Mouse (Mus musculus) midbrain, embryonic 13.5 days (tissue): ENCODE results near the gene Eml4. TPM values are rescaled to one million over a fixed set of nuclear protein-coding genes. Genes with fewer than 3 reads are reported as not detected.
A peak's percentile ranks its signal among the peaks of the same experiment; 100 is the strongest.

Experiments
- ATAC-seq: fragments of 200-750 bp; cut with Nextera tagmentation; 2 replicates; pipeline ENCODE4 v1.8.0; 2017; ENCODE audit warnings: mild to moderate bottlenecking, moderate TSS enrichment, moderate library complexity
- H3K27ac ChIP-seq: fragments of 300-500 bp; sonication (generic); 2 replicates; pipeline ENCODE4 v1.5.1; 2015; ENCODE audit warnings: inconsistent platforms, mild to moderate bottlenecking, moderate library complexity
- H3K27me3 ChIP-seq: fragments of 300-500 bp; sonication (generic); 2 replicates; pipeline ENCODE4 v1.6.1; 2015; ENCODE audit warnings: mild to moderate bottlenecking, inconsistent platforms
- H3K36me3 ChIP-seq: fragments of 300-500 bp; sonication (generic); 2 replicates; pipeline ENCODE4 v1.6.1; 2015; ENCODE audit warnings: mild to moderate bottlenecking, inconsistent platforms
- H3K4me1 ChIP-seq: fragments of 300-500 bp; sonication (generic); replicated peaks from 2 replicates; pipeline ENCODE4 v1.6.1; 2015; ENCODE audit warnings: inconsistent platforms
- H3K4me2 ChIP-seq: fragments of 300-500 bp; sonication (generic); replicated peaks from 2 replicates; pipeline ENCODE4 v1.6.1; 2015; ENCODE audit warnings: moderate library complexity, mild to moderate bottlenecking, inconsistent platforms
- H3K4me3 ChIP-seq: fragments of 300-500 bp; sonication (generic); replicated peaks from 2 replicates; pipeline ENCODE4 v1.5.1; 2015; ENCODE audit warnings: mild to moderate bottlenecking, inconsistent platforms
- H3K9ac ChIP-seq: fragments of 300-500 bp; sonication (generic); replicated peaks from 2 replicates; pipeline ENCODE4 v1.6.1; 2015; ENCODE audit warnings: mild to moderate bottlenecking, inconsistent platforms
- H3K9me3 ChIP-seq: fragments of 300-500 bp; sonication (generic); 2 replicates; pipeline ENCODE4 v1.6.1; 2016; ENCODE audit warnings: mild to moderate bottlenecking, inconsistent platforms
- WGBS: fragments of 180-500 bp; shearing (Covaris S2); methylation state at CpG from one replicate; pipeline ENCODE4 v1.1.7; 2015; 5-methylcytosine and 5-hydroxymethylcytosine counted together
- polyA plus RNA-seq: library from polyadenylated mRNA; unstranded; fragments of >200 nt; fragmentation: Nextera tagmentation; extraction: Ambion mirVana; gene quantifications from 2 replicates; pipeline ENCODE4 v1.2.1, GENCODE M21; 2015

Eml4 gene
- polyA plus RNA-seq, 1 experiment from 2014 or later = 35.1 TPM

GRCm38 (mm10) chr17:83398756-83399155 is 48.0 kb downstream of the Eml4 start:
- H3K4me2 ChIP-seq = no peak overlapping the region
- WGBS = 93% methylated on average over 1 of the region's 1 CpGs
- H3K4me3 ChIP-seq = no peak overlapping the region
- no peak overlapping the region for H3K27ac ChIP-seq
- no peak for ATAC-seq
- no peak overlapping the region for H3K9ac ChIP-seq
- H3K9me3 ChIP-seq = no peaks in the 10 kb centered on the region
- H3K36me3 ChIP-seq = peaks cover 7% of the 10 kb centered on the region
- H3K27me3 ChIP-seq = no peaks in the 10 kb centered on the region
- H3K4me1 ChIP-seq = peaks cover 6% of the 10 kb centered on the region; the same call in 1 of the 2 replicates

GRCm38 (mm10) chr17:83430607-83431006 is 79.9 kb downstream of the Eml4 start:
- Histone ChIP-seq H3K36me3 (peaks cover 14% of the 10 kb centered on the region; the same call in 1 of the 2 replicates), H3K27me3 (no peaks in the 10 kb centered on the region), H3K4me1 (no peaks in the 10 kb centered on the region), H3K4me2 (no peak overlapping the region), H3K9me3 (no peaks in the 10 kb centered on the region), H3K9ac (no peak overlapping the region), H3K27ac (no peak overlapping the region), H3K4me3 (no peak overlapping the region)
- no peak for ATAC-seq
- WGBS = 86% methylated on average over 4 of the region's 4 CpGs

GRCm38 (mm10) chr17:83443406-83443805 is 92.7 kb downstream of the Eml4 start:
- Histone ChIP-seq H3K9ac (no peak overlapping the region), H3K27me3 (no peaks in the 10 kb centered on the region), H3K4me3 (no peak overlapping the region), H3K27ac (no peak overlapping the region), H3K4me2 (no peak overlapping the region), H3K36me3 (peaks cover 23% of the 10 kb centered on the region), H3K4me1 (no peaks in the 10 kb centered on the region), H3K9me3 (no peaks in the 10 kb centered on the region)
- 90% methylated on average over 4 of the region's 4 CpGs for WGBS
- ATAC-seq = no peak

GRCm38 (mm10) chr17:83449583-83449982 is 98.9 kb downstream of the Eml4 start:
- Histone ChIP-seq H3K27me3 (no peaks in the 10 kb centered on the region), H3K4me1 (no peaks in the 10 kb centered on the region), H3K9me3 (no peaks in the 10 kb centered on the region), H3K36me3 (peaks cover 48% of the 10 kb centered on the region), H3K9ac (no peak overlapping the region), H3K4me3 (no peak overlapping the region), H3K4me2 (no peak overlapping the region), H3K27ac (no peak overlapping the region)
- 93% methylated on average over 2 of the region's 2 CpGs for WGBS
- no peak for ATAC-seq

- Histone ChIP-seq H3K9me3 (no peaks in the 10 kb centered on the region), H3K9ac (no peak overlapping the region), H3K4me1 (no peaks in the 10 kb centered on the region), H3K4me2 (no peak overlapping the region), H3K27me3 (no peaks in the 10 kb centered on the region), H3K27ac (no peak overlapping the region), H3K4me3 (no peak overlapping the region), H3K36me3 (peaks cover 58% of the 10 kb centered on the region)
- no peak for ATAC-seq
- 95% methylated on average over 8 of the region's 8 CpGs for WGBS
Observed at GRCm38 (mm10) chr17:83451367-83451766, 100.6 kb downstream of the Eml4 start.

- 96% methylated on average over 3 of the region's 3 CpGs for WGBS
- H3K9ac ChIP-seq = no peak overlapping the region
- no peak overlapping the region for H3K4me3 ChIP-seq
- no peaks in the 10 kb centered on the region for H3K4me1 ChIP-seq
- H3K9me3 ChIP-seq = no peaks in the 10 kb centered on the region
- no peak overlapping the region for H3K4me2 ChIP-seq
- H3K27me3 ChIP-seq = no peaks in the 10 kb centered on the region
- peaks cover 61% of the 10 kb centered on the region for H3K36me3 ChIP-seq
- no peak overlapping the region for H3K27ac ChIP-seq
- ATAC-seq = no peak
Observed at GRCm38 (mm10) chr17:83451796-83452195, 101.1 kb downstream of the Eml4 start.

GRCm38 (mm10) chr17:83452451-83452850 is 101.7 kb downstream of the Eml4 start:
- Histone ChIP-seq H3K27ac (no peak overlapping the region), H3K36me3 (peaks cover 66% of the 10 kb centered on the region)

GRCm38 (mm10) chr17:83453587-83453986 is 102.9 kb downstream of the Eml4 start:
- peaks cover 73% of the 10 kb centered on the region for H3K36me3 ChIP-seq
- H3K4me1 ChIP-seq = no peaks in the 10 kb centered on the region
- H3K27me3 ChIP-seq = no peaks in the 10 kb centered on the region
- no peak overlapping the region for H3K27ac ChIP-seq
- H3K4me3 ChIP-seq = no peak overlapping the region
- H3K4me2 ChIP-seq = no peak overlapping the region
- H3K9ac ChIP-seq = no peak overlapping the region
- no peak for ATAC-seq
- WGBS = 82% methylated on average over 5 of the region's 5 CpGs
- H3K9me3 ChIP-seq = no peaks in the 10 kb centered on the region

More at GRCm38 (mm10) chr17:83452451-83452850, 101.7 kb downstream of the Eml4 start:
- no peaks in the 10 kb centered on the region for H3K9me3 ChIP-seq
- 91% methylated on average over 8 of the region's 8 CpGs for whole genome bisulfite sequencing
- H3K9ac ChIP-seq = no peak overlapping the region
- ATAC-seq = no peak
- H3K4me3 ChIP-seq = no peak overlapping the region
- H3K27me3 ChIP-seq = no peaks in the 10 kb centered on the region
- H3K4me2 ChIP-seq = no peak overlapping the region
- no peaks in the 10 kb centered on the region for H3K4me1 ChIP-seq

GRCm38 (mm10) chr17:83457271-83457670 is 106.5 kb downstream of the Eml4 start:
- H3K9me3 ChIP-seq = no peaks in the 10 kb centered on the region
- no peak for ATAC-seq
- no peaks in the 10 kb centered on the region for H3K27me3 ChIP-seq
- H3K36me3 ChIP-seq = peaks cover 65% of the 10 kb centered on the region
- no peak overlapping the region for H3K4me2 ChIP-seq
- H3K27ac ChIP-seq = no peak overlapping the region
- 91% methylated on average over 1 of the region's 1 CpGs for WGBS
- H3K9ac ChIP-seq = no peak overlapping the region
- no peak overlapping the region for H3K4me3 ChIP-seq
- H3K4me1 ChIP-seq = no peaks in the 10 kb centered on the region

GRCm38 (mm10) chr17:83465969-83466368 is 115.2 kb downstream of the Eml4 start:
- Histone ChIP-seq H3K9me3 (no peaks in the 10 kb centered on the region), H3K9ac (no peak overlapping the region), H3K27ac (no peak overlapping the region), H3K27me3 (no peaks in the 10 kb centered on the region), H3K4me2 (no peak overlapping the region), H3K4me3 (no peak overlapping the region), H3K4me1 (peaks cover 7% of the 10 kb centered on the region), H3K36me3 (peaks cover 45% of the 10 kb centered on the region)
- WGBS = 93% methylated on average over 5 of the region's 5 CpGs
- ATAC-seq = no peak

- peak; percentile 55 for ATAC-seq
- Histone ChIP-seq H3K9ac (no peak overlapping the region), H3K27me3 (no peaks in the 10 kb centered on the region), H3K4me3 (no peak overlapping the region), H3K4me2 (no peak overlapping the region), H3K27ac (no peak overlapping the region), H3K9me3 (no peaks in the 10 kb centered on the region), H3K4me1 (peaks cover 7% of the 10 kb centered on the region), H3K36me3 (peaks cover 43% of the 10 kb centered on the region)
- 66% methylated on average over 6 of the region's 6 CpGs for WGBS
Observed at GRCm38 (mm10) chr17:83466697-83467251, 116.0 kb downstream of the Eml4 start.

- no peak for ATAC-seq
- Histone ChIP-seq H3K27me3 (no peaks in the 10 kb centered on the region), H3K4me2 (no peak overlapping the region), H3K9ac (no peak overlapping the region), H3K4me1 (peaks cover 7% of the 10 kb centered on the region), H3K27ac (no peak overlapping the region), H3K9me3 (no peaks in the 10 kb centered on the region), H3K36me3 (peaks cover 47% of the 10 kb centered on the region), H3K4me3 (no peak overlapping the region)
- 92% methylated on average over 2 of the region's 2 CpGs for WGBS
Observed at GRCm38 (mm10) chr17:83469586-83469985, 118.9 kb downstream of the Eml4 start.

- peaks cover 74% of the 10 kb centered on the region for H3K36me3 ChIP-seq
- no peaks in the 10 kb centered on the region for H3K4me1 ChIP-seq
- ATAC-seq = no peak
- no peak overlapping the region for H3K4me2 ChIP-seq
- no peak overlapping the region for H3K27ac ChIP-seq
- H3K9me3 ChIP-seq = no peaks in the 10 kb centered on the region
- H3K27me3 ChIP-seq = no peaks in the 10 kb centered on the region
- H3K9ac ChIP-seq = no peak overlapping the region
- 96% methylated on average over 12 of the region's 12 CpGs for WGBS
- no peak overlapping the region for H3K4me3 ChIP-seq
Observed at GRCm38 (mm10) chr17:83477089-83477488, 126.4 kb downstream of the Eml4 start.
